Mouse (Mus musculus) megakaryocyte, adult 5-6 weeks (primary cell): ENCODE measurements around the gene Adcyap1r1. TPM values are rescaled to one million over a fixed set of nuclear protein-coding genes. Genes with fewer than 3 reads are reported as not detected.

Source experiments
- total RNA-seq, 2 experiments: library from RNA; stranded (forward) in 1 of 2; stranded (reverse) in 1 of 2; fragments of 153-499, 151-499 nt in 1 of 2; fragments of 221-1000, 200-1000 nt in 1 of 2; gene quantifications; 2 replicates each; pipeline versions ENCODE4 v1.2.3 to v1.2.4; 2015 to 2017

Gene Adcyap1r1
- total RNA-seq, 2 experiments from 2014 or later: 0.15 to 0.25 TPM

Other genes starting within 250 kb of the Adcyap1r1 start
- gene Mindy4, start 248.6 kb upstream of the Adcyap1r1 start, total RNA-seq (2015): 0.27 and 0.54 TPM in 2 replicates
- gene Mindy4, start 248.6 kb upstream of the Adcyap1r1 start, total RNA-seq (2017): 0.26 and 1.1 TPM in 2 replicates
- gene Aqp1, start 115.5 kb upstream of the Adcyap1r1 start, total RNA-seq (2015): 3.6 and 7.2 TPM in 2 replicates
- 5.4 and 14.4 TPM in 2 replicates for gene Aqp1, start 115.5 kb upstream of the Adcyap1r1 start, total RNA-seq (2017)
- not detected in 2 replicates for gene Ghrhr, start 75.7 kb upstream of the Adcyap1r1 start, total RNA-seq (2015)
- gene Ghrhr, start 75.7 kb upstream of the Adcyap1r1 start, total RNA-seq (2017): not detected in 2 replicates
- gene Neurod6, start 229.3 kb downstream of the Adcyap1r1 start, total RNA-seq (2015): not detected in 2 replicates
- gene Neurod6, start 229.3 kb downstream of the Adcyap1r1 start, total RNA-seq (2017): not detected in 2 replicates